Mouse (Mus musculus): ENCODE measurements around the gene Rapgef2. TPM values are rescaled to one million over a fixed set of nuclear protein-coding genes. Genes with fewer than 3 reads are reported as not detected.

The Rapgef2 gene
- total RNA-seq, 4 experiments from 2014 or later: 28.3 to 34.8 (median 32.0) TPM

- DNase-seq (ENCODE audit: low spot score): no peak
These were observed 3.3 kb downstream of the Rapgef2 start for GRCm38 (mm10) chr3:79283031-79283430.

- DNase-seq (ENCODE audit: low spot score): no peak
These were observed 10.3 kb downstream of the Rapgef2 start for GRCm38 (mm10) chr3:79275856-79276645.

DNA sequence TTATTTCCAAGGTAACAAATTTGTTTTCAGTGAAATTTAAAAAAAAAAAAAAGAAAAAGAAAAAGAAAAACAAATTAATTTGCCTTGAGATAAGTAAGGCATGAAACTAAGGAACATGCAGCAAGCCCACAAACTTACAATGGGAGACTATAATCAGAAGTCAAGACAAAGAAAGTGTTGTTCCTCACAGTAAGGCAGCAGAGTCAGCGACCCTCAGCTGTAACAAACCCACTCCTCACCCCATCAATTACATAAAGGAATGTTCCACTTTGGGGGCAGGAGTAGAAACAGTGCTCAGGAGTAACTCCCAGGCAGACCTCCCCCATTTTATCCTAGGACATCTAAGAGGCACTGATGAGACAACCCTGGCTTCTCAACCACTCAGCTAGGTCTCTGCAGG, 13.0 kb downstream of the Rapgef2 start:
- DNase-seq (ENCODE audit: low spot score): no peak

GRCm38 (mm10) chr3:79272939-79273338, 13.4 kb downstream of the Rapgef2 start:
- DNase-seq (ENCODE audit: low spot score): no peak

- DNase-seq (ENCODE audit: low spot score): no peak
These were observed 15.2 kb downstream of the Rapgef2 start for GRCm38 (mm10) chr3:79270980-79271555.

DNA sequence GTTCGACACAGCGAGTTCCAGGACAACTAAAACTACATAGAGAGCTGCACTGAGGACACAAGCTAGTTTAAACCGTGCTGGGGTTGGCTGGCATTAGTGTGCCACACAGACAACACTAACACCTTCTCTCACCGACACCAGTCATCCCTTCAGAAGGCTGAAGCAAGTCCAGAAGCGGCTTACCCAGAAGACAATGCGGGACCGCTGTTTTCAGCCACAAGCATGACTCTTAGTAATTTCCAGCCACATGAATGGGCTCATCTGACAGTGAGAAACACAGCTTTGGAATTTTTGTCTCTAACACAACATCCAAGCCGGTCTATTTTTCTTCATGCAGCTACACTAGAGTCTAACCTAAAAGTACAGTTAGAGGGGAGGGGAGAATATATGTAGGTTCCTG, 16.4 kb downstream of the Rapgef2 start:
- DNase-seq (ENCODE audit: low spot score): no peak

GRCm38 (mm10) chr3:79266976-79267375, 19.3 kb downstream of the Rapgef2 start:
- no peak for DNase-seq (ENCODE audit: low spot score)

GRCm38 (mm10) chr3:79261816-79262316, 24.5 kb downstream of the Rapgef2 start:
- no peak for DNase-seq (ENCODE audit: low spot score)

- no peak for DNase-seq (ENCODE audit: low spot score)
These were observed 32.3 kb downstream of the Rapgef2 start for GRCm38 (mm10) chr3:79254023-79254422.

DNA sequence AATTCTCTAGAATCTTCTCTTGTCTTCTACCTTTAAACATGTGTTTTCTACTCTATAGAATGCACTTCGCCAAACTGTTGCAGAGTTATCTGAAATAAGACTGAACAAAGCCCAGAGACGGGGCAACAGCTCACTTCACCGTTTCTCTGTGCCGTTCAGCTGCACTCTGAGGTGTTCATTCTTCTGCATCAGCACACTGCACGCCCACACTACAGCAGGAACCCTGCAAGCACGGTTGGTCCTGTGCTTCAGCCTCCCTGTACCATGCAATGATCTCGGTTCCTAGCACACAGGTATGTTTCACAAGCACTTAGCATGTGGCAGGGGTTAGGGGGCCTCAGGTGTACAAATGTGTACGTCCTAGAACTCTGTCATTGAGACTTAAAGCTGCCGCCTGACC, 32.9 kb downstream of the Rapgef2 start:
- DNase-seq (ENCODE audit: low spot score): no peak

DNA sequence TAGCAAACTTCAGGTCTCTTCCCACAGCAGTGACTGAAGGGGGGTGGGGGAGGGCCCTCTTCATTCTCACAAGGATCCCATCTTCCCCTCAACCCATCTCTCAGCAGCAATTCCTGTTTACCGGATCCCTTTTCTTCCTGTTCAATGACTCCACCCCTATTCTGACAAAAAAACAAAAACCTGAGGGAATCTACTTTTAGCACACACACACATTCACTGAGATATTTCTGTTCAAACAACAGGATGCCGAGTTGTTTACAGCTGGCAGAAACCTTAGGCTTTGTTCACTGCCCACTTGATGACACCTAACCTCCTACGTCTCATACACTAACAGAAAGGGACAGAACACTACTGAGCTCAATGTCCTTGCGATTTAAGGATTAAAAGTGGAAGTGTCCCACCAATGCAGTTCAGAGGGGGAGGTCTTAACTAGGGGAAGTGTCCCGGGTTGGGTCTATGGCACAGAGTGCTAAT, 33.4 kb downstream of the Rapgef2 start:
- DNase-seq (ENCODE audit: low spot score): peak; percentile 68

DNA sequence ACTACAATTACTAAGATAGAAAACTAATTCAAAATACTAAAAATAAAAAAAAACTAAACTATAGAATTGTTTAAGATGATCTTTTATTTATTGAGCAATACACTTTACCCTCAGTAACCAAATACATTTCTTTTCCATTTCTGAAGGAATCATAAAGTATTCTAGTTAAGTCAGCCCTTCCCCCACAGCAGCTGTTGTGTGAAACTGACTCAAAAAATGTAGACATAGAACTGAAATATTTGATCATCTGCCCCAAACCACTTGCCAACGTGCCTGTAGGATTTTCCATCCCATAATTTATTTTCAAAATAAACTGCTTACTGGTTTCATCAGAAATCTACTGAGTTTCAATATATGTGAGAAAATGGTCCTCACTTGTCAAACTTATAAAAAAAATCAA, 36.4 kb downstream of the Rapgef2 start:
- no peak for DNase-seq (ENCODE audit: low spot score)

DNA sequence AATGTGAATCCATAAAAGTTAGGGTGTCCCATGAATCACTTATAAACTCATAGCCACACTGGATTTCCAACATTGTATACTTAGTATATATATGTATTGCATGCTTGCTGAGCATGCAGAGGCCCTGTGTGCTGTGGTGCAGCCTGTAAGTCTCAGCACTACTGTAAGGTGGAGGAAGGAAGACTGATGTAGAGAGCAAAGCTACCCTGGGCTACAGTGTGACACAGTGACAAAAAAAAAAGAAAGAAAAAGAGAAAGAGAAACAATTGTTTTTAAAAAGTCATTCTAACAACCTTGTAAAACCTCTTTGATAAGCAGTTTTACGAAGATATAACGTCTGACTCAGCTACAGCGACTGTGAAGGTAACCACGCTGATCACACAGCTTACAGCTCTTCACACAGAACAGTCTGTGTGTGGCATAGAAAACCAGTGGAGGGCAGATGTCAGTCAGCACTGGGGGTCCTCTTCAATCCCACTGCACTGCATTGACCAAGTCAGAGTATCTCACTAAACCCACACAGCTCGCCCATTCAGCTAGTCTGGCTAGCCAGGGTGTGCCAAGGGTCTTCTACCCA, 37.6 kb downstream of the Rapgef2 start:
- DNase-seq (ENCODE audit: low spot score): no peak

GRCm38 (mm10) chr3:79248208-79248607, 38.1 kb downstream of the Rapgef2 start:
- DNase-seq (ENCODE audit: low spot score): peak; percentile 48

DNA sequence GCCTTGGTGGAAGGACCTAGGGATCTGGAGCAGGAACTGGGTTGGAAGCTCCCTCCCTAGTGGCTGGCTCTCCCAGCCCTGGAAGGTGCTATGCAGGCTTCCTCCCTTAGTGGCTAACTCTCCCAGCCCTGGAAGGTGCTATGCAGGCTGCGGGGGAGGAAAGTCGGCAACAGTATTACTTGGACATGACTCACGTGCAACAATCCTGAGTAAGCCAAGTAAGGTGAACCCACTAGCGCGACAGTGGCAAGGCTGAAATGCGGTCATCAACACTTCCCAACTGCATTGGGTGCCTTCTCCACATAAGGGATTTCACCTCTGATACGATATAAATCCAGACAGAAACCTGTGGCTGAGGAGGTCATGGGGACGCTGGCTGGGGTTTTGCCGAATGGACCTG, 42.0 kb downstream of the Rapgef2 start:
- DNase-seq (ENCODE audit: low spot score): no peak

- DNase-seq (ENCODE audit: low spot score): no peak
These were observed 43.2 kb downstream of the Rapgef2 start for GRCm38 (mm10) chr3:79242922-79243705.

- DNase-seq (ENCODE audit: low spot score): no peak
These were observed 44.0 kb downstream of the Rapgef2 start for GRCm38 (mm10) chr3:79242298-79242697.

DNA sequence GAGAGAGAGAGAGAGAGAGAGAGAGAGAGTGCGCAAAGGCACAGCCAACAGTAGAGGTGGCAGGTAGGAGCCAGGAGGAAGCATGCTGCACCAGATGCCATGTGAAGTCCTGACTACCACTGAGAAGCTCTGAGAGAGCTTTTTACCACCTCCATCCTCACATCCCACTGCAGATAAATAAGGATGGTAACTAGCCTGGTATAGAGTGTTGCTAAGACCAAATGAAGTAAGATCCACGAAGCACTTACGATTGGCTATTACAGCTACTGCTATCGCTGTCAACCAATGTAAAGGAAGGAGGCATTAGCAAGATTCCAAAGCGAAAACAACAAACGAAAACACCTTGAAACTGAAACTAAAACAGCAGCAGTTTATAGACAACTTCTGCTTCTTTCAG, 47.3 kb downstream of the Rapgef2 start:
- no peak for DNase-seq (ENCODE audit: low spot score)

- DNase-seq (ENCODE audit: low spot score): no peak
These were observed 47.8 kb downstream of the Rapgef2 start for GRCm38 (mm10) chr3:79238456-79239065.

- DNase-seq (ENCODE audit: low spot score): peak; percentile 63
These were observed 48.5 kb downstream of the Rapgef2 start for GRCm38 (mm10) chr3:79237619-79238342.

- no peak for DNase-seq (ENCODE audit: low spot score)
These were observed 51.8 kb downstream of the Rapgef2 start for GRCm38 (mm10) chr3:79234485-79234884.

Data from heart, adult 8-10 months (tissue).